20 mouse cellular contexts compared by ENCODE assay signal in genomic region chr4:133835211-133835610, GRCm38 (mm10).
"Had no signal": no experiment of that assay in that cellular context is flagged by ENCODE, and none has a peak within 500 bp of the region (broad histone marks: within the 10 kb centered on the region; RNA-seq: fewer than 3 reads in every experiment).

No protein-coding gene starts in this region.

- H3K4me2 ChIP-seq: lung, embryonic 14.5 days; midbrain, embryonic 11.5 days; midbrain, embryonic 13.5 days; neural tube, embryonic 13.5 days; neural tube, embryonic 15.5 days had no signal

- ATAC-seq: midbrain, embryonic 13.5 days; midbrain, embryonic 16.5 days had no signal

- H3K27ac ChIP-seq: liver, embryonic 14.5 days; midbrain, embryonic 13.5 days; neural tube, embryonic 13.5 days; neural tube, embryonic 15.5 days had no signal

- H3K27me3 ChIP-seq: megakaryocyte, embryonic 14.5 days; midbrain, embryonic 13.5 days; neural tube, embryonic 13.5 days; neural tube, embryonic 15.5 days had no signal

- H3K4me3 ChIP-seq: megakaryocyte, embryonic 14.5 days; midbrain, embryonic 13.5 days; myocyte; neural tube, embryonic 13.5 days; neural tube, embryonic 15.5 days had no signal

- DNase-seq: lung, adult 18-20 months; lung, embryonic 14.5 days; lung, postnatal 10 days; lung, postnatal 4 days; retina, postnatal 1 day; right cerebral cortex, adult 18-20 months; right cerebral cortex, postnatal 25 days; right cerebral cortex, postnatal 4 days; spleen, adult 18-20 months; thymus, adult 18-20 months; thymus, postnatal 14 days; thymus, postnatal 36 days had no signal

- H3K36me3 ChIP-seq: midbrain, embryonic 13.5 days; neural tube, embryonic 13.5 days; neural tube, embryonic 15.5 days had no signal

- H3K4me1 ChIP-seq: midbrain, embryonic 13.5 days; neural tube, embryonic 13.5 days; neural tube, embryonic 15.5 days had no signal

- H3K9me3 ChIP-seq: megakaryocyte, embryonic 14.5 days; midbrain, embryonic 13.5 days; neural tube, embryonic 13.5 days; neural tube, embryonic 15.5 days had no signal

- H3K9ac ChIP-seq: liver, embryonic 14.5 days; lung, embryonic 14.5 days; midbrain, embryonic 13.5 days; neural tube, embryonic 13.5 days; neural tube, embryonic 15.5 days had no signal
